Mouse (Mus musculus) forebrain, embryonic 12.5 days (tissue): Measurements from ENCODE around the gene Cd151. TPM values are rescaled to one million over a fixed set of nuclear protein-coding genes. Genes with fewer than 3 reads are reported as not detected.

Source experiments
- ATAC-seq: fragments of 200-750 bp; cut with Nextera tagmentation; 2 replicates; pipeline ENCODE4 v1.8.0; 2017; ENCODE audit warnings: moderate TSS enrichment; ENCODE audit not compliant: low FRiP score
- H3K27ac ChIP-seq: fragments of 300-500 bp; sonication (generic); 2 replicates; pipeline ENCODE4 v1.5.1; 2016; ENCODE audit warnings: mild to moderate bottlenecking
- H3K27me3 ChIP-seq: fragments of 300-500 bp; sonication (generic); 2 replicates; pipeline ENCODE4 v1.6.1; 2016; ENCODE audit warnings: mild to moderate bottlenecking
- H3K36me3 ChIP-seq: fragments of 300-500 bp; sonication (generic); replicated peaks from 2 replicates; pipeline ENCODE4 v1.6.1; 2016; ENCODE audit warnings: mild to moderate bottlenecking
- H3K4me1 ChIP-seq: fragments of 300-500 bp; sonication (generic); 2 replicates; pipeline ENCODE4 v1.6.1; 2016
- H3K4me2 ChIP-seq: fragments of 300-500 bp; sonication (generic); 2 replicates; pipeline ENCODE4 v1.6.1; 2016; ENCODE audit warnings: mild to moderate bottlenecking, moderate library complexity
- H3K4me3 ChIP-seq: fragments of 300-500 bp; sonication (generic); replicated peaks from 2 replicates; pipeline ENCODE4 v1.5.1; 2016; ENCODE audit warnings: mild to moderate bottlenecking
- H3K9ac ChIP-seq: fragments of 300-500 bp; sonication (generic); 2 replicates; pipeline ENCODE4 v1.6.1; 2016; ENCODE audit warnings: mild to moderate bottlenecking
- H3K9me3 ChIP-seq: fragments of 300-500 bp; sonication (generic); 2 replicates; pipeline ENCODE4 v1.6.1; 2016
- WGBS: fragments of 180-500 bp; shearing (Covaris S2); methylation state at CpG from one replicate; pipeline ENCODE4 v1.1.7; 2016; 5-methylcytosine and 5-hydroxymethylcytosine counted together
- polyA plus RNA-seq: library from polyadenylated mRNA; unstranded; fragments of >200 nt; fragmentation: Nextera tagmentation; extraction: Ambion mirVana; gene quantifications from 2 replicates; pipeline ENCODE4 v1.2.1, GENCODE M21; 2016

Cd151 gene
- polyA plus RNA-seq, 1 experiment from 2014 or later: 18.2 TPM

- WGBS: 95% methylated on average over 19 of the region's 19 CpGs
- no peak for ATAC-seq
- Histone ChIP-seq H3K4me2 (no peak overlapping the region), H3K36me3 (peaks cover 45% of the 10 kb centered on the region), H3K27ac (no peak overlapping the region), H3K4me3 (no peak overlapping the region), H3K27me3 (no peaks in the 10 kb centered on the region), H3K4me1 (peaks cover 64% of the 10 kb centered on the region), H3K9me3 (no peaks in the 10 kb centered on the region), H3K9ac (no peak overlapping the region)
Observed at GRCm38 (mm10) chr7:141431434-141432185, 35.6 kb upstream of the Cd151 start.

GRCm38 (mm10) chr7:141432186-141432611 lies 35.0 kb upstream of the Cd151 start:
- no peak overlapping the region for H3K9ac ChIP-seq
- 89% methylated on average over 8 of the region's 8 CpGs for WGBS
- no peaks in the 10 kb centered on the region for H3K9me3 ChIP-seq
- H3K4me2 ChIP-seq: no peak overlapping the region
- peaks cover 40% of the 10 kb centered on the region for H3K36me3 ChIP-seq
- ATAC-seq: no peak
- H3K27me3 ChIP-seq: no peaks in the 10 kb centered on the region
- H3K4me3 ChIP-seq: no peak overlapping the region
- H3K27ac ChIP-seq: no peak overlapping the region
- peaks cover 70% of the 10 kb centered on the region for H3K4me1 ChIP-seq

GRCm38 (mm10) chr7:141432741-141433516 lies 34.3 kb upstream of the Cd151 start:
- Histone ChIP-seq H3K4me1 (peaks cover 71% of the 10 kb centered on the region), H3K36me3 (peaks cover 39% of the 10 kb centered on the region), H3K9me3 (no peaks in the 10 kb centered on the region), H3K9ac (peak overlapping the region; percentile 53; the same call in 1 of the 2 replicates), H3K4me3 (no peak overlapping the region), H3K27ac (0 out of 2 replicates have a peak overlapping the region, but pooled peaks have one; percentile 31), H3K4me2 (peak overlapping the region; percentile 64; the same call in 1 of the 2 replicates), H3K27me3 (no peaks in the 10 kb centered on the region)
- ATAC-seq: no peak
- WGBS: 89% methylated on average over 6 of the region's 6 CpGs

GRCm38 (mm10) chr7:141433517-141434400 lies 33.4 kb upstream of the Cd151 start:
- ATAC-seq: no peak
- H3K4me1 ChIP-seq: peaks cover 66% of the 10 kb centered on the region

GRCm38 (mm10) chr7:141434464-141434863 lies 32.7 kb upstream of the Cd151 start:
- no peaks in the 10 kb centered on the region for H3K27me3 ChIP-seq
- 9% methylated on average over 8 of the region's 8 CpGs for WGBS
- peak; percentile 14; the same call in 1 of the 2 replicates for ATAC-seq

More at GRCm38 (mm10) chr7:141433517-141434400, 33.4 kb upstream of the Cd151 start:
- peak overlapping the region; percentile 64 for H3K4me2 ChIP-seq
- H3K27me3 ChIP-seq: no peaks in the 10 kb centered on the region
- H3K36me3 ChIP-seq: peaks cover 47% of the 10 kb centered on the region
- WGBS: 76% methylated on average over 15 of the region's 15 CpGs
- peak overlapping the region; percentile 81 for H3K27ac ChIP-seq
- peak overlapping the region; percentile 53 for H3K9ac ChIP-seq
- peak overlapping the region; percentile 55 for H3K4me3 ChIP-seq
- H3K9me3 ChIP-seq: no peaks in the 10 kb centered on the region

GRCm38 (mm10) chr7:141435129-141435855 lies 31.9 kb upstream of the Cd151 start:
- H3K4me3 ChIP-seq: peak overlapping the region; percentile 55
- H3K4me2 ChIP-seq: peak overlapping the region; percentile 64
- H3K27me3 ChIP-seq: no peaks in the 10 kb centered on the region
- H3K36me3 ChIP-seq: peaks cover 60% of the 10 kb centered on the region
- WGBS: 5% methylated on average over 17 of the region's 17 CpGs
- ATAC-seq: peak; percentile 25; the same call in 1 of the 2 replicates
- H3K9me3 ChIP-seq: no peaks in the 10 kb centered on the region
- H3K9ac ChIP-seq: peak overlapping the region; percentile 53
- H3K27ac ChIP-seq: peak overlapping the region; percentile 81
- peaks cover 50% of the 10 kb centered on the region for H3K4me1 ChIP-seq

More at GRCm38 (mm10) chr7:141434464-141434863, 32.7 kb upstream of the Cd151 start:
- H3K9me3 ChIP-seq: no peaks in the 10 kb centered on the region
- peaks cover 59% of the 10 kb centered on the region for H3K4me1 ChIP-seq
- H3K9ac ChIP-seq: peak overlapping the region; percentile 53
- H3K4me2 ChIP-seq: peak overlapping the region; percentile 64
- peaks cover 54% of the 10 kb centered on the region for H3K36me3 ChIP-seq
- H3K4me3 ChIP-seq: peak overlapping the region; percentile 55
- H3K27ac ChIP-seq: peak overlapping the region; percentile 81

- Histone ChIP-seq H3K4me1 (peaks cover 49% of the 10 kb centered on the region), H3K27me3 (no peaks in the 10 kb centered on the region), H3K9me3 (no peaks in the 10 kb centered on the region), H3K4me3 (peak overlapping the region; percentile 59; the same call in 1 of the 2 replicates), H3K36me3 (peaks cover 59% of the 10 kb centered on the region), H3K4me2 (peak overlapping the region; percentile 94), H3K27ac (no peak overlapping the region), H3K9ac (0 out of 2 replicates have a peak overlapping the region, but pooled peaks have one; percentile 83)
- 75% methylated on average over 9 of the region's 9 CpGs for WGBS
- ATAC-seq: no peak
Observed at GRCm38 (mm10) chr7:141435856-141436522, 31.2 kb upstream of the Cd151 start.

GRCm38 (mm10) chr7:141436523-141436892 lies 30.7 kb upstream of the Cd151 start:
- Histone ChIP-seq H3K4me1 (peaks cover 51% of the 10 kb centered on the region), H3K27me3 (no peaks in the 10 kb centered on the region), H3K36me3 (peaks cover 59% of the 10 kb centered on the region), H3K9ac (peak overlapping the region; percentile 83; the same call in 1 of the 2 replicates), H3K4me2 (peak overlapping the region; percentile 94), H3K27ac (peak overlapping the region; percentile 76; the same call in 1 of the 2 replicates), H3K9me3 (no peaks in the 10 kb centered on the region), H3K4me3 (peak overlapping the region; percentile 59)
- 58% methylated on average over 2 of the region's 2 CpGs for WGBS
- no peak for ATAC-seq

- no peaks in the 10 kb centered on the region for H3K9me3 ChIP-seq
- peak; percentile 85 for ATAC-seq
- peak within 1 kb of the TSS; percentile 94 for H3K4me2 ChIP-seq
- peak within 1 kb of the TSS; percentile 76 for H3K27ac ChIP-seq
- no peaks in the 10 kb centered on the region for H3K27me3 ChIP-seq
- H3K36me3 ChIP-seq: peaks cover 53% of the 10 kb centered on the region
- 5% methylated on average over 53 of the region's 53 CpGs for WGBS
- peak within 1 kb of the TSS; percentile 59 for H3K4me3 ChIP-seq
- H3K9ac ChIP-seq: peak within 1 kb of the TSS; percentile 83
- peaks cover 59% of the 10 kb centered on the region for H3K4me1 ChIP-seq
Observed at GRCm38 (mm10) chr7:141437178-141438120, 29.7 kb upstream of the Cd151 start, which contains the start of gene Slc25a22. Gene Slc25a22 (minus strand): TSS chr7:141437892.
